18 mouse cellular contexts compared by ENCODE assay signal in genomic region chr10:68120011-68120410, GRCm38 (mm10).
DNase-seq lines count a peak whose midpoint lies in the region; ATAC-seq and TF ChIP-seq lines count a peak whose summit lies in the region.
"Had no signal": no experiment of that assay in that cellular context is flagged by ENCODE, and none has a peak within 500 bp of the region (broad histone marks: within the 10 kb centered on the region; RNA-seq: fewer than 3 reads in every experiment).

No protein-coding gene starts in this region.

- H3K27me3 ChIP-seq in liver, adult 2 months (ENCODE audit: control insufficient read depth, insufficient read depth, low read length), result no peaks in the 10 kb centered on the region
- H3K27me3 ChIP-seq in liver, embryonic 11.5 days (replicated peaks; ENCODE audit: control insufficient read depth, insufficient read depth, low read length), result no peaks in the 10 kb centered on the region
- no peaks in the 10 kb centered on the region for H3K27me3 ChIP-seq in liver, postnatal 0 days (ENCODE audit: insufficient read depth, low read length)
- no peaks in the 10 kb centered on the region for H3K27me3 ChIP-seq in forebrain, embryonic 12.5 days
- H3K27me3 ChIP-seq: embryonic facial prominence, embryonic 13.5 days; midbrain, embryonic 15.5 days; neural tube, embryonic 15.5 days had no signal

- peaks cover 88% of the 10 kb centered on the region for H3K36me3 ChIP-seq in liver, adult 2 months (ENCODE audit: control insufficient read depth, insufficient read depth, low read length)
- H3K36me3 ChIP-seq in liver, embryonic 11.5 days (ENCODE audit: control insufficient read depth, insufficient read depth, low read length), result peaks cover 2% of the 10 kb centered on the region; the same call in 1 of the 2 replicates
- H3K36me3 ChIP-seq in liver, postnatal 0 days (replicated peaks; ENCODE audit: insufficient read depth, low read length), result peaks cover 46% of the 10 kb centered on the region
- H3K36me3 ChIP-seq in forebrain, embryonic 12.5 days (replicated peaks), result no peaks in the 10 kb centered on the region
- H3K36me3 ChIP-seq: midbrain, embryonic 15.5 days; neural tube, embryonic 15.5 days had no signal

- DNase-seq in heart, adult 11 months, result peak; percentile 87
- no peak for DNase-seq in heart, postnatal 36 days
- no peak for DNase-seq in liver, adult 2 months (ENCODE audit: extremely low read depth, low read depth, low spot score)
- DNase-seq in liver, embryonic 11.5 days (ENCODE audit: low spot score), result no peak
- DNase-seq in MEL-GATA-1-ER (ENCODE audit: extremely low read depth, low read depth), result peak; percentile 47
- DNase-seq in liver, postnatal 0 days, result no peak
- DNase-seq in adrenal gland, postnatal 36 days, result no peak
- DNase-seq: cerebellum, adult 9-11 months; forebrain, postnatal 0 days; kidney, adult 2 months; kidney, postnatal 10 days; layer of hippocampus, postnatal 36 days; thymus, adult 18-20 months had no signal

- no peak overlapping the region for H3K9ac ChIP-seq in liver, adult 2 months (ENCODE audit: low read depth, low read length)
- H3K9ac ChIP-seq in liver, embryonic 11.5 days (ENCODE audit: low read depth, low read length), result no peak overlapping the region
- no peak overlapping the region for H3K9ac ChIP-seq in liver, postnatal 0 days (replicated peaks)
- H3K9ac ChIP-seq in forebrain, embryonic 12.5 days, result no peak overlapping the region
- H3K9ac ChIP-seq: embryonic facial prominence, embryonic 13.5 days; forebrain, postnatal 0 days; midbrain, embryonic 15.5 days; neural tube, embryonic 15.5 days had no signal

- H3K4me1 ChIP-seq in liver, adult 2 months (ENCODE audit: control insufficient read depth, insufficient read depth, low read length), result peaks cover 36% of the 10 kb centered on the region
- 0 out of 2 replicates have a peak, but pooled peaks cover 3% of the 10 kb centered on the region for H3K4me1 ChIP-seq in liver, embryonic 11.5 days (replicated peaks; ENCODE audit: control insufficient read depth, insufficient read depth, low read length)
- peaks cover 26% of the 10 kb centered on the region for H3K4me1 ChIP-seq in liver, postnatal 0 days (ENCODE audit: insufficient read depth)
- no peaks in the 10 kb centered on the region for H3K4me1 ChIP-seq in forebrain, embryonic 12.5 days
- H3K4me1 ChIP-seq: embryonic facial prominence, embryonic 13.5 days; midbrain, embryonic 15.5 days; neural tube, embryonic 15.5 days had no signal

- H3K27ac ChIP-seq in liver, adult 2 months (replicated peaks; ENCODE audit: insufficient read depth, low read depth, low read length), result peak overlapping the region; percentile 31; the same call in 1 of the 2 replicates
- no peak overlapping the region for H3K27ac ChIP-seq in liver, embryonic 11.5 days (ENCODE audit: low read depth, low read length)
- H3K27ac ChIP-seq in liver, postnatal 0 days (ENCODE audit: low read depth), result peak overlapping the region; percentile 13; the same call in 1 of the 2 replicates
- no peak overlapping the region for H3K27ac ChIP-seq in forebrain, embryonic 12.5 days
- H3K27ac ChIP-seq: embryonic facial prominence, embryonic 13.5 days; midbrain, embryonic 15.5 days; neural tube, embryonic 15.5 days had no signal

- WGBS in liver, adult 2 months, result 71% methylated on average over 4 of the region's 4 CpGs
- WGBS in liver, embryonic 11.5 days, result 59% methylated on average over 4 of the region's 4 CpGs
- 46% methylated on average over 4 of the region's 4 CpGs for WGBS in liver, postnatal 0 days (ENCODE audit: insufficient replicate concordance)
- WGBS in forebrain, embryonic 12.5 days, result 89% methylated on average over 4 of the region's 4 CpGs

- no peaks in the 10 kb centered on the region for H3K9me3 ChIP-seq in liver, embryonic 11.5 days (ENCODE audit: control insufficient read depth, low read length)
- H3K9me3 ChIP-seq in liver, postnatal 0 days (ENCODE audit: low read length), result no peaks in the 10 kb centered on the region
- no peaks in the 10 kb centered on the region for H3K9me3 ChIP-seq in forebrain, embryonic 12.5 days
- H3K9me3 ChIP-seq: embryonic facial prominence, embryonic 13.5 days; midbrain, embryonic 15.5 days; neural tube, embryonic 15.5 days had no signal

- no peak for TF ChIP-seq CTCF in liver, adult 2 months (IDR thresholded peaks at IDR 0.05; ENCODE audit: low read depth, low read length)
- TF ChIP-seq CTCF in liver, postnatal 0 days (IDR thresholded peaks at IDR 0.05; ENCODE audit: low read depth), result no peak

- H3K4me2 ChIP-seq in liver, embryonic 11.5 days, result no peak overlapping the region
- H3K4me2 ChIP-seq in liver, postnatal 0 days (ENCODE audit: low read depth, low read length), result no peak overlapping the region
- no peak overlapping the region for H3K4me2 ChIP-seq in forebrain, embryonic 12.5 days
- H3K4me2 ChIP-seq: embryonic facial prominence, embryonic 13.5 days; midbrain, embryonic 15.5 days; neural tube, embryonic 15.5 days had no signal

- no peak overlapping the region for H3K4me3 ChIP-seq in liver, adult 2 months (ENCODE audit: insufficient read depth, low read depth, low read length)
- no peak overlapping the region for H3K4me3 ChIP-seq in liver, embryonic 11.5 days (ENCODE audit: low read depth, low read length)
- no peak overlapping the region for H3K4me3 ChIP-seq in liver, postnatal 0 days (ENCODE audit: low read depth, low read length)
- H3K4me3 ChIP-seq in forebrain, embryonic 12.5 days (replicated peaks), result no peak overlapping the region
- H3K4me3 ChIP-seq: embryonic facial prominence, embryonic 13.5 days; midbrain, embryonic 15.5 days; neural tube, embryonic 15.5 days had no signal

- no peak for TF ChIP-seq POLR2A in liver, adult 2 months (IDR thresholded peaks at IDR 0.05; ENCODE audit: extremely low read depth, insufficient read depth, low read length)

- H3K79me2 ChIP-seq in liver, adult 2 months (ENCODE audit: control insufficient read depth, insufficient read depth, low read length), result peaks cover 15% of the 10 kb centered on the region; the same call in 1 of the 2 replicates

- no peak for TF ChIP-seq EP300 in liver, postnatal 0 days (IDR thresholded peaks at IDR 0.05; ENCODE audit: low read depth)

- ATAC-seq in liver, embryonic 11.5 days (replicated peaks; ENCODE audit: low FRiP score), result no peak
- no peak; the same call in 1 of the 2 replicates for ATAC-seq in liver, postnatal 0 days
- no peak for ATAC-seq in forebrain, embryonic 12.5 days (ENCODE audit: low FRiP score)
- ATAC-seq: forebrain, postnatal 0 days; lung, postnatal 0 days; midbrain, embryonic 15.5 days had no signal

- intact Hi-C loops in heart, postnatal 36 days (cut with DNase I), result loop anchor here (2.0 kb wide), 1 partner anchor 13 kb away; no protein-coding TSS in a partner anchor

Comparison
In these comparisons a context has a peak if more than half of its experiments do, and no peak if none do; other contexts are left out.
1. DNase-seq: peak in heart, adult 11 months (single experiment) and MEL-GATA-1-ER (single experiment); none in heart, postnatal 36 days (0 of 2), liver, adult 2 months (single experiment), liver, embryonic 11.5 days (single experiment), liver, postnatal 0 days (single experiment) and adrenal gland, postnatal 36 days (0 of 2).
2. H3K27ac ChIP-seq: peak in liver, adult 2 months (single experiment) and liver, postnatal 0 days (single experiment); none in liver, embryonic 11.5 days (single experiment) and forebrain, embryonic 12.5 days (single experiment).